Mouse (Mus musculus) kidney, postnatal 4 days (tissue): ENCODE measurements around the gene Mlst8.
"Not testable (repeated sequence)": the region's sequence is repeated elsewhere in the genome, so short reads cannot be mapped to it uniquely, and the experiment has no call there.

ENCODE experiments used
- DNase-seq, 2 experiments: peaks; one replicate each; pipeline ENCODE4 v3.0.0; 2021; ENCODE audit warnings: mixed read lengths in 2 of 2

The Mlst8 gene

GRCm38 (mm10) chr17:24425326-24425725 lies 53.6 kb downstream of the Mlst8 start:
- DNase-seq, result not testable (repeated sequence)

GRCm38 (mm10) chr17:24424489-24424888 lies 54.4 kb downstream of the Mlst8 start:
- no peak for DNase-seq
